ENCODE assay signal across 14 mouse cellular contexts in genomic region chr6:89350520-89350919, GRCm38 (mm10). TPM values are rescaled to one million over a fixed set of nuclear protein-coding genes. Genes with fewer than 3 reads are reported as not detected.
A peak's percentile ranks its signal among the peaks of the same experiment; 100 is the strongest.
DNase-seq lines count a peak whose midpoint lies in the region; ATAC-seq and TF ChIP-seq lines count a peak whose summit lies in the region.
"Had no signal": no experiment of that assay in that cellular context is flagged by ENCODE, and none has a peak within 500 bp of the region (broad histone marks: within the 10 kb centered on the region; RNA-seq: fewer than 3 reads in every experiment).

No protein-coding gene starts in this region.

- no peak for ATAC-seq in forebrain, embryonic 16.5 days
- ATAC-seq in hindbrain, postnatal 0 days, result no peak
- ATAC-seq in midbrain, embryonic 14.5 days (ENCODE audit: low FRiP score, low TSS enrichment), result no peak
- ATAC-seq in midbrain, embryonic 15.5 days (replicated peaks), result no peak
- ATAC-seq in stomach, embryonic 16.5 days (ENCODE audit: insufficient read depth, low FRiP score), result no peak
- no peak for ATAC-seq in inflammation-experienced regulatory T-cells, adult 6 months
- ATAC-seq: activated CD4-positive, CD25-positive, alpha-beta regulatory T cell, adult 4 months; midbrain, embryonic 13.5 days had no signal

- 0 out of 2 replicates have a peak overlapping the region, but pooled peaks have one; percentile 20 for H3K27ac ChIP-seq in forebrain, embryonic 10.5 days
- no peak overlapping the region for H3K27ac ChIP-seq in forebrain, embryonic 16.5 days (ENCODE audit: low read length)
- H3K27ac ChIP-seq in hindbrain, embryonic 10.5 days, result peak overlapping the region; percentile 31; the same call in 1 of the 2 replicates
- no peak overlapping the region for H3K27ac ChIP-seq in hindbrain, postnatal 0 days
- peak overlapping the region; percentile 74; the same call in 1 of the 2 replicates for H3K27ac ChIP-seq in midbrain, embryonic 14.5 days (replicated peaks; ENCODE audit: low read depth, low read length)
- H3K27ac ChIP-seq in midbrain, embryonic 15.5 days, result no peak overlapping the region; the same call in 1 of the 2 replicates
- H3K27ac ChIP-seq in stomach, embryonic 16.5 days (ENCODE audit: low read length), result peak overlapping the region; percentile 78
- H3K27ac ChIP-seq: liver, embryonic 15.5 days had no signal

- TF ChIP-seq CTCF in hindbrain, postnatal 0 days (IDR thresholded peaks at IDR 0.05; ENCODE audit: low read depth), result no peak

- H3K36me3 ChIP-seq in forebrain, embryonic 10.5 days (replicated peaks), result peaks cover 98% of the 10 kb centered on the region
- peaks cover 2% of the 10 kb centered on the region; the same call in 1 of the 2 replicates for H3K36me3 ChIP-seq in forebrain, embryonic 16.5 days (ENCODE audit: control insufficient read depth, insufficient read depth)
- peaks cover 100% of the 10 kb centered on the region for H3K36me3 ChIP-seq in hindbrain, embryonic 10.5 days
- H3K36me3 ChIP-seq in hindbrain, postnatal 0 days (ENCODE audit: insufficient read depth, low read length), result peaks cover 6% of the 10 kb centered on the region; the same call in 1 of the 2 replicates
- peaks cover 91% of the 10 kb centered on the region for H3K36me3 ChIP-seq in midbrain, embryonic 14.5 days (ENCODE audit: control insufficient read depth, insufficient read depth, low read length)
- H3K36me3 ChIP-seq in midbrain, embryonic 15.5 days (replicated peaks), result peaks cover 26% of the 10 kb centered on the region
- peaks cover 9% of the 10 kb centered on the region for H3K36me3 ChIP-seq in stomach, embryonic 16.5 days (ENCODE audit: control insufficient read depth, insufficient read depth, low read length)
- H3K36me3 ChIP-seq: liver, embryonic 15.5 days had no signal

- peaks cover 67% of the 10 kb centered on the region for H3K4me1 ChIP-seq in forebrain, embryonic 10.5 days
- H3K4me1 ChIP-seq in forebrain, embryonic 16.5 days (replicated peaks; ENCODE audit: control insufficient read depth, insufficient read depth, low read length), result peaks cover 43% of the 10 kb centered on the region
- peaks cover 78% of the 10 kb centered on the region for H3K4me1 ChIP-seq in hindbrain, embryonic 10.5 days (replicated peaks)
- H3K4me1 ChIP-seq in hindbrain, postnatal 0 days (ENCODE audit: insufficient read depth, low read length), result peaks cover 13% of the 10 kb centered on the region
- peaks cover 45% of the 10 kb centered on the region for H3K4me1 ChIP-seq in midbrain, embryonic 14.5 days (ENCODE audit: control insufficient read depth, insufficient read depth, low read length)
- H3K4me1 ChIP-seq in midbrain, embryonic 15.5 days, result peaks cover 68% of the 10 kb centered on the region
- peaks cover 53% of the 10 kb centered on the region for H3K4me1 ChIP-seq in stomach, embryonic 16.5 days (ENCODE audit: control insufficient read depth, insufficient read depth, low read length)

- WGBS in forebrain, embryonic 10.5 days, result 87% methylated on average over 2 of the region's 2 CpGs
- 100% methylated on average over 2 of the region's 2 CpGs for WGBS in forebrain, embryonic 16.5 days
- 93% methylated on average over 2 of the region's 2 CpGs for WGBS in hindbrain, embryonic 10.5 days
- WGBS in hindbrain, postnatal 0 days, result 100% methylated on average over 2 of the region's 2 CpGs
- 100% methylated on average over 2 of the region's 2 CpGs for WGBS in midbrain, embryonic 14.5 days
- WGBS in midbrain, embryonic 15.5 days, result 96% methylated on average over 2 of the region's 2 CpGs
- WGBS in stomach, embryonic 16.5 days, result 94% methylated on average over 2 of the region's 2 CpGs

- no peak for DNase-seq in forebrain, embryonic 10.5 days (ENCODE audit: extremely low spot score, low spot score)
- no peak for DNase-seq in hindbrain, embryonic 10.5 days (ENCODE audit: low spot score)
- DNase-seq in hindbrain, postnatal 0 days (ENCODE audit: low spot score), result no peak
- DNase-seq in midbrain, embryonic 14.5 days, result no peak
- DNase-seq: cerebellum, postnatal 14 days; kidney, postnatal 10 days; thymus, adult 18-20 months had no signal

- H3K27me3 ChIP-seq in forebrain, embryonic 10.5 days (ENCODE audit: poor library complexity, severe bottlenecking), result no peaks in the 10 kb centered on the region
- no peaks in the 10 kb centered on the region for H3K27me3 ChIP-seq in forebrain, embryonic 16.5 days (replicated peaks; ENCODE audit: control insufficient read depth, insufficient read depth, low read length)
- no peaks in the 10 kb centered on the region for H3K27me3 ChIP-seq in hindbrain, embryonic 10.5 days (ENCODE audit: insufficient read depth, poor library complexity, severe bottlenecking)
- no peaks in the 10 kb centered on the region for H3K27me3 ChIP-seq in hindbrain, postnatal 0 days (ENCODE audit: insufficient read depth, low read length)
- no peaks in the 10 kb centered on the region for H3K27me3 ChIP-seq in midbrain, embryonic 14.5 days (ENCODE audit: control insufficient read depth, insufficient read depth, low read length)
- no peaks in the 10 kb centered on the region for H3K27me3 ChIP-seq in midbrain, embryonic 15.5 days (replicated peaks)
- no peaks in the 10 kb centered on the region for H3K27me3 ChIP-seq in stomach, embryonic 16.5 days (ENCODE audit: control insufficient read depth, insufficient read depth, low read length)
- H3K27me3 ChIP-seq: liver, embryonic 15.5 days; midbrain, embryonic 13.5 days had no signal

- no peak overlapping the region for H3K4me3 ChIP-seq in forebrain, embryonic 10.5 days
- no peak overlapping the region for H3K4me3 ChIP-seq in forebrain, embryonic 16.5 days (replicated peaks; ENCODE audit: low read length)
- no peak overlapping the region for H3K4me3 ChIP-seq in hindbrain, embryonic 10.5 days
- H3K4me3 ChIP-seq in hindbrain, postnatal 0 days (ENCODE audit: low read length), result no peak overlapping the region
- no peak overlapping the region for H3K4me3 ChIP-seq in midbrain, embryonic 14.5 days (replicated peaks; ENCODE audit: low read depth, low read length)
- H3K4me3 ChIP-seq in midbrain, embryonic 15.5 days, result no peak overlapping the region
- no peak overlapping the region for H3K4me3 ChIP-seq in stomach, embryonic 16.5 days (replicated peaks; ENCODE audit: low read length)
- H3K4me3 ChIP-seq: liver, embryonic 15.5 days; midbrain, embryonic 13.5 days had no signal

- no peak overlapping the region for H3K4me2 ChIP-seq in forebrain, embryonic 16.5 days (ENCODE audit: low read length)
- no peak overlapping the region for H3K4me2 ChIP-seq in hindbrain, postnatal 0 days (ENCODE audit: low read depth, low read length)
- no peak overlapping the region for H3K4me2 ChIP-seq in midbrain, embryonic 14.5 days (ENCODE audit: low read length)
- H3K4me2 ChIP-seq in midbrain, embryonic 15.5 days, result no peak overlapping the region
- no peak overlapping the region for H3K4me2 ChIP-seq in stomach, embryonic 16.5 days (ENCODE audit: low read depth, low read length)
- H3K4me2 ChIP-seq: liver, embryonic 15.5 days; midbrain, embryonic 13.5 days had no signal

- no peak overlapping the region for H3K9ac ChIP-seq in forebrain, embryonic 16.5 days (replicated peaks; ENCODE audit: low read depth, low read length)
- H3K9ac ChIP-seq in hindbrain, postnatal 0 days (replicated peaks; ENCODE audit: low read length), result no peak overlapping the region
- H3K9ac ChIP-seq in midbrain, embryonic 14.5 days (replicated peaks; ENCODE audit: low read length), result no peak overlapping the region
- H3K9ac ChIP-seq in midbrain, embryonic 15.5 days, result no peak overlapping the region
- H3K9ac ChIP-seq in stomach, embryonic 16.5 days (ENCODE audit: low read length), result no peak overlapping the region
- H3K9ac ChIP-seq: liver, embryonic 15.5 days had no signal

- no peaks in the 10 kb centered on the region for H3K9me3 ChIP-seq in forebrain, embryonic 10.5 days
- H3K9me3 ChIP-seq in forebrain, embryonic 16.5 days (ENCODE audit: control insufficient read depth, low read length), result no peaks in the 10 kb centered on the region
- no peaks in the 10 kb centered on the region for H3K9me3 ChIP-seq in hindbrain, embryonic 10.5 days
- no peaks in the 10 kb centered on the region for H3K9me3 ChIP-seq in hindbrain, postnatal 0 days (ENCODE audit: low read length)
- no peaks in the 10 kb centered on the region for H3K9me3 ChIP-seq in midbrain, embryonic 14.5 days (ENCODE audit: control insufficient read depth, low read length)
- H3K9me3 ChIP-seq in midbrain, embryonic 15.5 days, result no peaks in the 10 kb centered on the region
- H3K9me3 ChIP-seq in stomach, embryonic 16.5 days (replicated peaks; ENCODE audit: control insufficient read depth, low read length), result no peaks in the 10 kb centered on the region
- H3K9me3 ChIP-seq: liver, embryonic 15.5 days; midbrain, embryonic 13.5 days had no signal

RNA-seq across cellular contexts. Expression of gene Plxna1, which starts 11.9 kb away (rescaled TPM):
- polyA plus RNA-seq in forebrain, embryonic 10.5 days (2016; fragmentation: Nextera tagmentation; extraction: Ambion mirVana), result 22.4 and 26.6 TPM in 2 replicates
- polyA plus RNA-seq in forebrain, embryonic 16.5 days (2015; fragmentation: Nextera tagmentation; extraction: Ambion mirVana), result 44.1 and 47.8 TPM in 2 replicates
- polyA plus RNA-seq in hindbrain, embryonic 10.5 days (2016; fragmentation: Nextera tagmentation; extraction: Ambion mirVana), result 29.1 and 35.5 TPM in 2 replicates
- total RNA-seq in hindbrain, postnatal 0 days (2014; rRNA removed), result 135 and 145 TPM in 2 replicates
- polyA plus RNA-seq in hindbrain, postnatal 0 days (2015; fragmentation: Nextera tagmentation; extraction: Ambion mirVana), result 25.3 and 30.6 TPM in 2 replicates
- 62.6 and 76.4 TPM in 2 replicates for polyA plus RNA-seq in midbrain, embryonic 14.5 days (2014; fragmentation: Nextera tagmentation; extraction: Ambion mirVana)
- polyA plus RNA-seq in midbrain, embryonic 15.5 days (2015; fragmentation: Nextera tagmentation; extraction: Ambion mirVana), result 85.3 and 88.3 TPM in 2 replicates
- 9.3 and 10.0 TPM in 2 replicates for polyA plus RNA-seq in stomach, embryonic 16.5 days (2015; fragmentation: Nextera tagmentation; extraction: Ambion mirVana)
- 1 to 10 TPM in 1 of 3 experiments, under 1 TPM in 2; 0.60 to 2.5 (median 0.86) TPM for polyA plus RNA-seq in inflammation-experienced regulatory T-cells, adult 6 months (2017; shearing (Covaris generic))

Comparison
In these comparisons a context has a peak if more than half of its experiments do, and no peak if none do; other contexts are left out.
1. H3K27ac ChIP-seq: peak in forebrain, embryonic 10.5 days (single experiment), hindbrain, embryonic 10.5 days (single experiment), midbrain, embryonic 14.5 days (single experiment) and stomach, embryonic 16.5 days (single experiment); none in forebrain, embryonic 16.5 days (single experiment), hindbrain, postnatal 0 days (single experiment) and midbrain, embryonic 15.5 days (single experiment).